Mouse (Mus musculus): ENCODE measurements around the gene Cep350.

Gene Cep350

DNA sequence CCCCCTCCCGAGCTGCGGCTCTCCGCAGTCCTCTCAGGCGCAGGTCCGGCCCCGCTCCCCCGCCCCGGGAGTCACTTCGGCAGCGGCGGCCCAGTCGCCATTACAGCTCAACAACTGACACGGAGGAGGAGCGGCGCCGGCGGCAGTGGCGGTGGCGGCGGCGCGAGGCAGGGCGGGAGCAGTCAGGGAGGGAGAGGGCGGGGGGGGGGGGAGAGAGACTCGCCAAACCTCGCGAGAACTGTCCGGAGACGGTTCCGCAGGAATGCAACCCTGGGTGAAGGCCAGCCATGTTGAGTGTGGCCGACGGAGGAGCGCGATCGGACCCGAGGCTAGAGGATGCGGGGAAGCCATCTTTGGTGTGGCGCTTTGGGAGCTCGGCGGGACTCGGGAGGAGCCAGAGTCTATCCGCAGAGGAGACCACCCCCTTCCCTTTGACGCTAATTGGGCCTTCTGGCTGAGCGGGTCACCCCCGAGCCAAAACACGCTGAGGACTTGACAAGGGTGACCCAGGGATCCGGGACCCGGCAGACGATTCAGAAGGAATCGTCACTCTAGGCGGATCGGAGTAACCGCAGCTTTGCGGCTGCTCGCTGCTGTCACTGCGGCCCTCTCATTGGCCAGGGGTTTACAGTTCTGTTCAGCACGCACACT, at the start of gene Cep350:
Cep350 (minus strand) TSS at position 188 of the 651 bp plus-strand sequence.
- peak; percentile 97 for DNase-seq

DNA sequence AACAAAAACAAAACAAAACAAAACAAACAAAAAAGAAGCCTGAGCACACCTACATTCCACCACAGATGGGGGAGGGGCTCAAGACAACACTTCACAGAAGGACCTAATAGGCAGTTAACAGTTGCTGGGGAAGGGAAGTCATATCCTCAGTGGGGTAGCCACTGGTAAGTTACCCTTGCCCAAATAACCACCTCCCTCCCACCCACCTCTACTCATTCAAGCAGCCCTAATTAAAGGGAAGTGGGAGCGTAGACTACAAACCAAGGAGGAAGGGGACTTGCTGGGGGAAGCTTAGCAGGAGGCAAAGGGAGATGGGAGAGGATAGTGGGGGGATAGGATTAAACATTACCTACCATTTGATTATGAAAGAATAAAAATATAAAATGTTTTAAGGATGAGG, 47.3 kb upstream of the Cep350 start:
- DNase-seq: no peak

DNA sequence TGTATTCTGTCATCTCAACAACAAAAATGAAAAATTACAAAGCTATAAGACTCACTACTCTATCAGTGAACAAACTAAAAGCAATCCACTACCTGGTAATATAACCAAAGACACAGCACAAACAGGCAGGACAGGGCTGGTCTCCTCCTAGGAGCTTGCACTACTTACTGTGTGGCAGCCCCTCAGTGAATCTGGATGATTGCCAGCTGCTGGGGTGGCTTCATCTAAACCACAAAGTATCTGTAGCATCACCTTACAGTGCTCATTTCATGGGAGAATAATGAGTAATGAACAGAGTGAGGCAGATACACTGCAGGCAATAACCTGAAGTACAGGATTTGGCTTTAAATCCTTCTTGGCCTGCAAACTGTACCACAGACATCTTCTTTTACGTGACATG, 46.7 kb upstream of the Cep350 start:
- no peak for DNase-seq

- no peak for DNase-seq
Observed at GRCm38 (mm10) chr1:156009003-156009402, 35.9 kb upstream of the Cep350 start.

DNA sequence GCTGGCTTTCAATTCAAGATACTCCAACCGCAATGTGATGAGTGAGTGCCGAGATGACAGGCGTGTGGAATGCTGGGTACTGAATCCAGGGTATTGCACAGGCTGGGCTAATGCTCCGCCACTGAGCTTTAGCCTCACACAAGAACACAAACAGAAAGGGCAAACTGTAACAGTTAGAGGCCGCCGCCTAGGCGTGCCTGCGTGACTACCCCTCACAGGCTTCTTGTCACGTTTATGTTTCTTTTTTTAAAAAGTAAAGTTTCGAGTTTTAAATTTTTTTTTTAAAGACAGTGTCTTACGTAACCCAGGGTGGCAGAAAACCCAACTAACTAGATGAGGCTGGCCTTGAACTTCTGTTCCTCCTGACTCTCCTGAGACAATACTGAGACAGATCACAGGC, 32.9 kb upstream of the Cep350 start:
- no peak for DNase-seq

- DNase-seq: no peak
Observed at GRCm38 (mm10) chr1:156003201-156003935, 30.3 kb upstream of the Cep350 start.

DNA sequence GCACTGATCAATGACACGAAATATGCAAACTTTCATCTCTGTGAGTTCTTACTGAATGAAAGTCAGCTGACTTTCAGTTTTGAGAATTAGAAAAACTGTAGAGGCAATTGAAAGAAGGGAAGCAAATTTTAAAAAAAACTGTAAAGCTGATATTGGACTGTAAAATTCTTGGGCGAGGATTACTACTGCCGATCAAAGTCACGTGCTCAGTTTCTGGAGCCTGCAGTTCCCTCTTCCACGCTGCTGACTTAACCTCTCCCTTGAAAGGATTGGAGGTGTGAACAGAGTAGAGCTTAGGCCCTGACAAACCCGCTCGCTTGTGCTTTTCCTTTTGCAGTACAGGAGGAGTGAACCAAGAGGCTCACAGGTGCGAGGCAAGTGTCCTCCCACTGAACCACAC, 29.3 kb upstream of the Cep350 start:
- no peak for DNase-seq

DNA sequence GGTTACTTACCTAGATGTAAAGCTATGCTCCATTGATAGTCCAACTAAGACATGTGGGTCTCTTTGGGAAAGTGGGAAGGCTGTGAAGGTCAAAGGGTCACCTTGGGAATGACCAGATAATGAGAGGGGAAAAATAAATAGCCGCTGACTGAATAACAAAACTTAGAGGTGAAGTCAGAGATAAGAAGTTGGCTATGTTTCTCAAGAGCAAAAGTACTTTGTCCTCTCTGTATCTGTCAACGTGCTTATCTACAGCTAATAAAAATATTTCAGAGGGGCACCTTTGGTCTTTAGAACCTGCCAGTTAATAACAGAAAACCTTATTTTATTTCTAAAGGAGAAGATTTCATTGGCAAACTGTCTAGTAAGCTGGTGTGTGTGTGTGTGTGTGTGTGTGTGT, 22.6 kb upstream of the Cep350 start:
- no peak for DNase-seq

DNA sequence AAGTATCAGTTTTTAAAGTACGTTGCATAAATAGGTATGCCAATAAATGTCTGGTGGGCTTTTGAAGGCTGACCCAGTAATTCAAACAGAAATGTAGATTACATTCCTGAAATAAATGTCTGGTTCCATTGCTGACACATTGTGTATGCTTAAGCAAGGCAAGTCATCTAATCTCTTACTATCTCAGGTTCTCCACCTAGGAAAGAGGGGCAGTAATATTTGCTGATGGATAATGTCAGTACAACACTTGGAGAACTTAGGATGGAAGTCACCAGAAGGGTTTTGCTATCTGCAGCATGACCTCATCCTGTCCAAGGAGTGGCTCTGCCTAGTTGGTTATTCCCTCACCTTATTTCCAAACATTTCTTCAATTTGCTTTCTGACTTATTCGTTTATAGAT, 21.5 kb upstream of the Cep350 start:
- DNase-seq: no peak

DNA sequence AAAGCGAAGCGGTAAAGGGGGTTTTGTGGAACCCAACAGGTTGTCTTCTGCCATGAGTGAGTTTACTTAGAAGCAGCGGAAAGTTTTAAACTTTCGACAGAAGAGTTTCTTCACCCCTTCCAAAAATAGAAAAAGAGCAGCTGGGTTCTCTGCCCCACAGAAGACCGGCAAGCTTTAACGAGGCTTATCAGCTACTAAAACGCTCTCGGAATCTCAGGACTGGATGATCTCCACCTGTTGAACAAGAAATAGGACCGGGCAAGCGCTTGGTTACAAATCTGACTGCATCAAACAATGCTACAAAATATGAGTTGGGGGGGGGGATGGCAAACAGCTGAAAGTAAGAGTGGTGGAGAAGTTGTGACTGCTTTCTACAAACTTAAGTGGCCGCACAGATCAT, 17.3 kb upstream of the Cep350 start:
- DNase-seq: no peak

- no peak for DNase-seq
Observed at GRCm38 (mm10) chr1:155989387-155989786, 16.3 kb upstream of the Cep350 start.

DNA sequence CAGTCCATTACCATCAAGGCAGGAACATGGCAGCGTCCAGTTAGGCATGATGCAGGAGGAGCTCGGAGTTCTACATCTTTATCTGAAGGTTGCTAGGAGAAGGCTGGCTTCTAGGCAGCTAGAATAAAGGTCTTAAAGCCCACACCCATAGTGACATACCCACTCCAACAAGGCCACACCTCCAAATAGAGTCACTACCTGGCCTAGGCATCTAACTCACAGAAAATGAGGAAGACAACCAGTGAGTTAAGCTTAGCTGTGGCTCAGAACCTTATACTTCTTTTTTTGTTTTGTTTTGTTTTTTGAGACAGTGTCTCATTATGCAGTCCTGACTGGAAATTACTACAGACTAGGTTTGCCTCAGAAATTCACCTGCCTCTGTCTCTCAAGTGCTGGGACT, 14.6 kb upstream of the Cep350 start:
- DNase-seq: no peak

DNA sequence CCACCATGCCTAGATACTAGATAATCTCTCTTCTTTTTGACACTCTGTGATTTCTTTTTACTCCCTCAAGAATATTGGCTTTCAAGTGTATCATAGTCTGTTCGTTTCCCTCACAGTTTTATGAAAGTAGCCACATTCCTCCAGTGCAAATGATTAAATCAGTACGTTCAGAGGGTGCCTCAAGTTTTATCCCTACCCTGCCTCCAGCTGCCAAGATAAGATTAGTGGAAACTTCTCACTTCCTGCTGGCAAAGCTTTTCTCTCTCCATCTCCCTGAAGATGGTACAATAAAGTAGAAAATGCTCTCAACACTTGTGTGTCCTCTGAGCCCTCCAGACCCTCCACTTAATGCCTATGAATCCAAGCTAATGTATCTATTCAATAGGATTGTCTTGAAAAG, 1.9 kb upstream of the Cep350 start:
- no peak for DNase-seq

- DNase-seq: no peak
Observed at GRCm38 (mm10) chr1:155973719-155974379, 794 bp upstream of the Cep350 start.

- DNase-seq: peak; percentile 37
Observed at GRCm38 (mm10) chr1:155972146-155973067, 648 bp downstream of the Cep350 start.

DNA sequence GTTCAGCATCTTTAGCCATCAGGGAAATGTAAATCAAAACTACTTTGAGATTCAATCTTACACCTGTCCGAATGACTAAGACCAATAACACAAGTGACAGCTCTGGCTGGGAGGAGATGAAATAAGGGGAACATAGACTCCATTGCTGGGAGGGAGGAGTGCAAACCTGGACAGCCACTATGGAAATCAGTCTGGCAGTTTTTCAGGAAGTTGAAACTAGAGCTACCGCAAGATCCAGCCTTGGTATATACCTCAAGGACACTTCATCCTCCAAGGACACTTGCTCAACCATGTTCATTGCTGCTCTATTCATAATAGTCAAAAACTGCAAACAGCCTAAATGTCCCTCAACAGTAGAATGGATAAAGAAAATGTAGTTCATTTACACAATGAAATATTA, 23.9 kb downstream of the Cep350 start:
- DNase-seq: no peak

DNA sequence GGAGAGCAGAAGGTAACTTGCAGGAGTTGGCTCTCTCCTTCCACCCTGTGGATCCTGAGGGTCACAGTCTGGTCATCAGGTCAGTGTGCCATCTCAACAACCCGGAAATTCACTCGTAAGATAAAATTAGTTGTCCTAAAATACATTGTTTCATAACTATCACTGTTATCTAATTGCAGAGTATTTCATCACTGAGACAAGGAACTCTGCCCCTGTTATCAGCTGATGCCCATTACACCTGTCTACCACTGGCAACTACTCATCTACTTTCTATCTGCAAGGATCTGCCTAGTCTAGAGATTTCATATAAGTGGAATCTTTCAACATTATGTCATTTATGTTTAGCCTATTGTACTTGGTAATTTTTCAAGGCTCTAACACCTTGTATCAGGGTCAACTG, 28.7 kb downstream of the Cep350 start:
- no peak for DNase-seq

DNA sequence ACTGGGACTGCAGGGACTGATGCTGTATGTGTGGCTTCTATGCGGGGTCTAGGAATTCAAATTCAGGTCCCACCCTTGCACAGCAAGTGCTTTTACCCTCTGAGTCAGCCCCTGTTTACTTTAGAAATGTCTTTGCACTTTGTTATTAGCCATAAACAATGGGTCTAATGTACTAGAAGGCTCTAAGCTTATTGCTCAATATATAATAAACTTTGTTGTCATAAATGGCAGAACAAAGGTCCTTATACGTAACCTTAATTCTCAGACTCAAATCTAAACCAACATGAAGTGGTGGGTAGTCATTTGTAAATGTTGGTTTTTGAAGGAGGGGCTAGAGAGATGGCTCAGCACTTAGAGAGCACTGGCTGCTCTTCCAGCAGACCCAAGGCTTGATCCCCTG, 35.6 kb downstream of the Cep350 start:
- DNase-seq: no peak

GRCm38 (mm10) chr1:155934702-155935101, 38.4 kb downstream of the Cep350 start:
- DNase-seq: no peak

- no peak for DNase-seq
Observed at GRCm38 (mm10) chr1:155903561-155903960, 69.5 kb downstream of the Cep350 start.

- no peak for DNase-seq
Observed at GRCm38 (mm10) chr1:155901348-155901747, 71.7 kb downstream of the Cep350 start.

DNA sequence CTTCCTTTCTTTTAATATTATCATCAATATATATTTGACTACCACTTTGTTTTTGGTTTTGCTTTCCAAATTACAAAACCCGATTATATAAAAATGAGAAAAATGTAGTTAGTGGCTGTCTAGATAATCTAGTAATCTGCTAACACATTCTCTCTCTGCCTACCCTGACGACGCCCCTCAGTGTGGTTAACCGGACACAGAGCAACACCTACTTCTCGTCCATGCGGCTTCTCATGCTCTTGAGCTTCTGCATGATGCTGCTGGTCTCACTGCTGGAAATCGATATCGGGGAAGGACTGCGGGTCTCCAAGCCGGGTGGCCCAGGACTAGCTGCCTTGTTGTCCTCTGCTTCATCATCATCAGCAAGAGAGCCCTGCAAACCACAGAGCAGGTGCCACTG, 78.7 kb downstream of the Cep350 start:
- no peak for DNase-seq

- no peak for DNase-seq
Observed at GRCm38 (mm10) chr1:155886846-155887245, 86.2 kb downstream of the Cep350 start.
